Mouse (Mus musculus): Measurements from ENCODE around the gene Sorcs2. TPM values are rescaled to one million over a fixed set of nuclear protein-coding genes. Genes with fewer than 3 reads are reported as not detected.

Gene Sorcs2
- polyA plus RNA-seq, 1 experiment from 2014 or later: 11.1 TPM

DNA sequence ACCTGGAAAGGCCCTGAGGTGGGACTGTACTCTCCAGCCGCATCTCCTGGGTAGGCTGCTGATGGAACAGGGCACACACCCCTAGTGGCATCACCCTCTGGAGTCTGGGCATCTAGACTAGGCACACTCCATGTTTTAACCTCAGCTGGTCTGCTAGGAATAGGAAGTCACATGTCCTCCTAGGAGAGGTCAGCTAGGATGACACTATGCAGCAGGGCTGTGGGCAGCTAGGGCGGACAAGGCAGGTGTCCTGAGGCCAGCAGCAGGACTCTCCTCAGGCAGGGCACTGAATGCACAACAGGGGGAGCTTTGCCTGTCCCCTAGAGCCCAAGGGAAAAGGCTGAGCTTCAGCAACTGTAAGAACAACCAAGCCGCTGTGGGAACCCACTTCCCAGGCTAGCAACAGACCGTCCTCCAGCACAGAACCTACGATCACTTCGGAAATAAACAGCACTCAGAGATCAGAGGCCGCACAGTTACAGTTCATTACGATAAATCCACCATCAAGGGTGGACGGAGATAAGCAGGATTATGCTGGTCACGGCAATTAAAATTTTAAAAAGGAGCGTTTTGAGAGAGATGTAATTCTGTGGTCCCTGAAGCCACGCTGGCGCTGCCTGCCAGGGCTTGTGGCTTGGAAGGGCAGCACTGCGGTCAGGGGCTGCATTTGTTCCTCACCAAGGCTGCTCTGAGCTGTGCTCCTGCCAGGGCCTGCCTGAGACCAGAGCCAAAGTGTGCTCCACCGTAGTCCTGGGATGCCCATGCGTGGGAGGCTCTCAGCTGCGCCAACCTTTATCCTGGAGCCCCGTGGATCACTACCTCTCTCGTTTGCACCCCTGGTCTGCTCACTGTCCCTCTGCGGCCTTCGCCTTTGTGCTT is 232.3 kb downstream of the Sorcs2 start:
- Histone ChIP-seq H3K4me1 (ENCODE audit: control insufficient read depth, insufficient read depth, low read length) (peaks cover 15% of the 10 kb centered on the region), H3K27ac (ENCODE audit: low read depth, low read length) (no peak overlapping the region), H3K4me2 (ENCODE audit: low read depth, low read length) (no peak overlapping the region), H3K36me3 (ENCODE audit: control insufficient read depth, insufficient read depth, low read length) (no peaks in the 10 kb centered on the region), H3K27me3 (ENCODE audit: control insufficient read depth, insufficient read depth, low read length) (no peaks in the 10 kb centered on the region), H3K9ac (replicated peaks; ENCODE audit: low read depth, low read length) (no peak overlapping the region), H3K9me3 (ENCODE audit: control insufficient read depth, low read length) (no peaks in the 10 kb centered on the region), H3K4me3 (ENCODE audit: low read depth, low read length) (no peak overlapping the region)
- WGBS: 75% methylated on average over 21 of the region's 21 CpGs
- ATAC-seq (ENCODE audit: low read depth): 0 out of 2 replicates have a peak, but pooled peaks have one; percentile 1

DNA sequence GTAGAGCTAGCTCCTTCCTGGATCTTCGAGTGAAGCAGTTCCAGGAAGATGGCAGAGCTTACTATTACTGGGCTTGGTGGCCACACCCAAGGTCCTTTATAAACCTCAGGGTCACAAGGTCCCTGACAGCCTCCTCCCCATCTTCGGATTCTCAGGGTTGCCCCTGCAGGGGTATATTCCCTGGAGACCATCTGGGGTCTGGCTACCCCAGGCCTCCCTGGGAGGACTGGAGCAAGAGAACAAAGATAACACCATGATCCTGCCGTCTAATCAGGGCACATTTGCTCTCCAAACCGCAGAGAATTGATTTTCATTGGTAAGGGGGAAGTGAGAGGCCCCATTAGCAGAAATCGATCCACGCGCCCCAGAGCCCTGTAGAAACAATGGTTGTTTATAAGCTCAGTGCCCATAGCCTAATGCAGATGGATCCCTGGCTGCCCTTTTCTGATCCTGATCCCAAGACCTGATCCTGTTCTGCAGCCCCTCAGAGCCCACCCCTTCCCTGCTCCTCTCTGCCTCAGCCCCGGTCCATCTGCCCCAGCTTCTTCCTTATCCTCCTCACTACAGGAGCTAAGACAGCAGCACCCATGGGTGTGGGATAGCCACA is 243.0 kb downstream of the Sorcs2 start:
- H3K4me1 ChIP-seq (ENCODE audit: control insufficient read depth, insufficient read depth, low read length): no peaks in the 10 kb centered on the region
- no peak overlapping the region for H3K9ac ChIP-seq (replicated peaks; ENCODE audit: low read depth, low read length)
- H3K36me3 ChIP-seq (ENCODE audit: control insufficient read depth, insufficient read depth, low read length): no peaks in the 10 kb centered on the region
- H3K27me3 ChIP-seq (ENCODE audit: control insufficient read depth, insufficient read depth, low read length): no peaks in the 10 kb centered on the region
- 29% methylated on average over 8 of the region's 8 CpGs for WGBS
- H3K27ac ChIP-seq (ENCODE audit: low read depth, low read length): no peak overlapping the region
- H3K4me3 ChIP-seq (ENCODE audit: low read depth, low read length): no peak overlapping the region
- no peak for ATAC-seq (ENCODE audit: low read depth)
- H3K4me2 ChIP-seq (ENCODE audit: low read depth, low read length): no peak overlapping the region
- H3K9me3 ChIP-seq (ENCODE audit: control insufficient read depth, low read length): no peaks in the 10 kb centered on the region

DNA sequence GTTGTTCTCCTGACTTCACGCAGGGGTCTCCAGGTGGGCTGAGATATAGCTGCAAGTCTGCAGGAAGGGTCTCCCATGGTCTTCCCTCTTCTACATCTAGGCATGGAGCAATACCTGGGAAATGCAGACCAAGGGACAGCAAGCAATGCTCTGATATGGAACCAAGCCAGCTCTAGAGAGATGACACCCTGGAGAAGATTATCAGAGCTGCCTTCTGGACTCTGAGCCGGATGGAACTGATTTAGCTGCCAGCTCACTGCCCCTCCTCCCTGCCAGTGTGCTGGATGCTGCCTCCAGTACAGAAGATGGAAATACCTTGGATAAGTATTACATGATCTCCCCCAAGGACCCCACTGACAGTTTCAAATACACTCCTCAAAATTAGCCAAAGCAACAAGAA is 244.7 kb downstream of the Sorcs2 start:
- H3K4me2 ChIP-seq (ENCODE audit: low read depth, low read length): no peak overlapping the region
- H3K27me3 ChIP-seq (ENCODE audit: control insufficient read depth, insufficient read depth, low read length): no peaks in the 10 kb centered on the region
- no peak overlapping the region for H3K27ac ChIP-seq (ENCODE audit: low read depth, low read length)
- H3K9me3 ChIP-seq (ENCODE audit: control insufficient read depth, low read length): no peaks in the 10 kb centered on the region
- H3K9ac ChIP-seq (replicated peaks; ENCODE audit: low read depth, low read length): no peak overlapping the region
- H3K4me1 ChIP-seq (ENCODE audit: control insufficient read depth, insufficient read depth, low read length): no peaks in the 10 kb centered on the region
- no peak for ATAC-seq (ENCODE audit: low read depth)
- H3K36me3 ChIP-seq (ENCODE audit: control insufficient read depth, insufficient read depth, low read length): no peaks in the 10 kb centered on the region
- 78% methylated on average over 2 of the region's 2 CpGs for WGBS
- H3K4me3 ChIP-seq (ENCODE audit: low read depth, low read length): no peak overlapping the region

DNA sequence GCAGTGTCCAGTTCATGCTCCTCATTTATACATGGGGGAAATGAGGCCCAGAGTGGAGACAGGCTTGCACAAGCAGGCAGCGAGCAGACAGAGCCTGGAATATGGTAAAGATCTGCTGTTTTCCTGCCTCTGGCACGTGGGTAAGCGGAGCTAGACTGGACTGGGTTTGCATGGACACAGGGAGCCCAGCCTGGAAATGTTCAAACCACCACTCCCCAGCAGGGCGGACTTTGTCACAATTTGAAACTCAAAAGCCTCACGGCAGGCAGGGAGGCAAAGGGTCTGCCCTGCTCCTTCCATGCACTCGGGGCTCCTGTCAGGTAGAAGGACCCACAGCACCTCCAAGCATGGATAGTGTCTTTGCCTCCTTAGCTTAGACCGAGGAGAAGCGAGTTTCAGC is 246.9 kb downstream of the Sorcs2 start:
- 73% methylated on average over 8 of the region's 8 CpGs for WGBS
- H3K4me2 ChIP-seq (ENCODE audit: low read depth, low read length): no peak overlapping the region
- no peak for ATAC-seq (ENCODE audit: low read depth)
- H3K36me3 ChIP-seq (ENCODE audit: control insufficient read depth, insufficient read depth, low read length): no peaks in the 10 kb centered on the region
- no peaks in the 10 kb centered on the region for H3K9me3 ChIP-seq (ENCODE audit: control insufficient read depth, low read length)
- no peak overlapping the region for H3K27ac ChIP-seq (ENCODE audit: low read depth, low read length)
- H3K9ac ChIP-seq (replicated peaks; ENCODE audit: low read depth, low read length): no peak overlapping the region
- no peak overlapping the region for H3K4me3 ChIP-seq (ENCODE audit: low read depth, low read length)
- H3K27me3 ChIP-seq (ENCODE audit: control insufficient read depth, insufficient read depth, low read length): no peaks in the 10 kb centered on the region
- no peaks in the 10 kb centered on the region for H3K4me1 ChIP-seq (ENCODE audit: control insufficient read depth, insufficient read depth, low read length)

DNA sequence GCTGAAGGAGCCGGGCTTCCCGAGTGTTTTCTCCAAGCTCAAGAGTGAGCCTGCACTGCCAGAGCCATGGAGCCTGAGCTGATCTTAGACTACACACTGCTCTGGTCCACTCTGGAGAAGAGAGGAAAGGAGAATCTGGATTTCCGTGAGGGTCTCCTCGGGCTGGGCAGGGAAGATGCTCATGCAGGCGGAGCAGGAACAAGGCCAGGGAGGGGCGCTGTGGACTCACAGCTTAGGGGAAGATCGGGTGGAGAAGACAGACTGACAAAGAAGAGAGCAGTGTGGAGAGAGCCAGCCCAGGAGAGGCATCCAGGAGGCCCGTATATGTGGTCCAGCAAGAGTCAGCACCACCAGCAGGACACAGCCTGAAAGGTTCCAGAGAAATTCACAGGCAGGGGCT is 248.8 kb downstream of the Sorcs2 start:
- H3K9me3 ChIP-seq (ENCODE audit: control insufficient read depth, low read length): no peaks in the 10 kb centered on the region
- no peaks in the 10 kb centered on the region for H3K4me1 ChIP-seq (ENCODE audit: control insufficient read depth, insufficient read depth, low read length)
- no peak overlapping the region for H3K4me2 ChIP-seq (ENCODE audit: low read depth, low read length)
- H3K4me3 ChIP-seq (ENCODE audit: low read depth, low read length): no peak overlapping the region
- H3K9ac ChIP-seq (replicated peaks; ENCODE audit: low read depth, low read length): no peak overlapping the region
- no peaks in the 10 kb centered on the region for H3K27me3 ChIP-seq (ENCODE audit: control insufficient read depth, insufficient read depth, low read length)
- ATAC-seq (ENCODE audit: low read depth): no peak
- H3K27ac ChIP-seq (ENCODE audit: low read depth, low read length): no peak overlapping the region
- H3K36me3 ChIP-seq (ENCODE audit: control insufficient read depth, insufficient read depth, low read length): no peaks in the 10 kb centered on the region
- WGBS: 64% methylated on average over 8 of the region's 8 CpGs

DNA sequence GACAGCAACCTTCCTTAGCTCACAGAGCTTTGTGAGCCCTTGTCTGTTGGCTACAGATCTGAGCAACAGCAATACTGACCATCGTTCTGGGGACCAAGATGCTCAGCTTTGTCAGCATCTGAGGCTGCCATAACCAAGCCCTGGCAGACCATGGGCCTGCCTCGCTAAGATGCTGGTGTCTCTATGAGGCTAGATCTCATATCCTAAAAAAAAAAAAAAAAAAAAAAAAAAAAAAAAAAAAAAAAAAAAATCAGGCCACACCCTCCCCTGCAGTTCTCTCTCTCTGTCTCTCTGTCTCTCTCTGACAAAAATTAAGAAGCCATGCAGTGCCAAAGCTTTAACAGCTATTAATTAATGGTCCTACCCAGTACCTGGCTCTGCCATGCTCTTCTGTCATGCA is 251.3 kb downstream of the Sorcs2 start:
- H3K27me3 ChIP-seq (ENCODE audit: control insufficient read depth, insufficient read depth, low read length): no peaks in the 10 kb centered on the region
- no peak overlapping the region for H3K27ac ChIP-seq (ENCODE audit: low read depth, low read length)
- 70% methylated on average over 2 of the region's 2 CpGs for WGBS
- no peak overlapping the region for H3K4me3 ChIP-seq (ENCODE audit: low read depth, low read length)
- no peak overlapping the region for H3K9ac ChIP-seq (replicated peaks; ENCODE audit: low read depth, low read length)
- no peaks in the 10 kb centered on the region for H3K4me1 ChIP-seq (ENCODE audit: control insufficient read depth, insufficient read depth, low read length)
- H3K36me3 ChIP-seq (ENCODE audit: control insufficient read depth, insufficient read depth, low read length): no peaks in the 10 kb centered on the region
- no peaks in the 10 kb centered on the region for H3K9me3 ChIP-seq (ENCODE audit: control insufficient read depth, low read length)
- H3K4me2 ChIP-seq (ENCODE audit: low read depth, low read length): no peak overlapping the region
- ATAC-seq (ENCODE audit: low read depth): no peak

DNA sequence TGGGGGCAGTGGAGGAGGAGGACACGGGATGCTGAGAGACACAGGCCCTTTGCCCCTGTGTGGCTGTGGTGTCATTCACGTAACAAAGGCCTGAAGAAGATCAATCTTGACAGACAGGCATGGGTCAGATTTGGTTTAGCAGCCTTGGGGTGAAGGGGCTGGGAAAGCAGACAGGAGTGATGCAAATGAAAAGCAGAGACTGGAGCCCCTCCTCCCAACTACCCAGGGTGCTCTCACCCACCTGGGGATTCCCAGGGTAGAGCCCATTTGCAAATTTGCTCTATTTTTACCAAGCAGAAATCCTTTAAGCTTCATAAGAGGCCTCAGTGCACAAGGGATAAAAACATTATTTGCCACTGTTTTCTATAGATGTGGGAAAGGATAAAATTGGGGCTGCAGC is 253.4 kb downstream of the Sorcs2 start:
- H3K27me3 ChIP-seq (ENCODE audit: control insufficient read depth, insufficient read depth, low read length): no peaks in the 10 kb centered on the region
- H3K27ac ChIP-seq (ENCODE audit: low read depth, low read length): no peak overlapping the region
- no peak overlapping the region for H3K4me2 ChIP-seq (ENCODE audit: low read depth, low read length)
- H3K4me1 ChIP-seq (ENCODE audit: control insufficient read depth, insufficient read depth, low read length): no peaks in the 10 kb centered on the region
- no peak overlapping the region for H3K4me3 ChIP-seq (ENCODE audit: low read depth, low read length)
- 32% methylated on average over 2 of the region's 2 CpGs for WGBS
- H3K9me3 ChIP-seq (ENCODE audit: control insufficient read depth, low read length): no peaks in the 10 kb centered on the region
- H3K36me3 ChIP-seq (ENCODE audit: control insufficient read depth, insufficient read depth, low read length): no peaks in the 10 kb centered on the region
- H3K9ac ChIP-seq (replicated peaks; ENCODE audit: low read depth, low read length): no peak overlapping the region
- no peak for ATAC-seq (ENCODE audit: low read depth)

DNA sequence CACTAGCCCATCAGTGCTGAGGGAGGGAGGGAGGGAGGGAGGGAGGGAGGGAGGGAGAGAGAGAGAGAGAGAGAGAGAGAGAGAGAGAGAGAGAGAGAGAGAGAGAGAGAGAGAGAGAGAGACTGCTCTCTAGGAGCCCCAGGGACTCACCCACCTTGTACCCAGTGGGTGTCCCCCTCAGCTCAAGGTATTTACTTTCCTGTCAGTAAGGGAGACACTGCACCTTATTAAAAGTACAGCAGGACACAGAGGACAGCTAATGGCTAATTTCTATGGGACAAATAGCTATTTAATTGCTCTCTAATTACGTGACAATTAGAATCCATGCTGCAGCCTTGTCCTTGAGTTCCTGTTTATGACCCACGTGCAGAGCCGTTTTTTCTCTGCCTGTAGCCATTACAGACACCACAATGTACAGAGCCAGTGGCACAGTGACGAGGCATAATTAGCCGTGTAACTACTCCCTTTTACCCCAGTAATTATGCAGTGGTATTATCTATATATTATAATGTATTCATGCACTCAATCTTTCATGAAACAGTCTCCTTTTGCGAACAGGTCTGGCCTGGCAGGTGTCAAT is 256.2 kb downstream of the Sorcs2 start:
- WGBS: 28% methylated on average over 6 of the region's 6 CpGs
- no peak overlapping the region for H3K4me3 ChIP-seq (ENCODE audit: low read depth, low read length)
- no peak overlapping the region for H3K4me2 ChIP-seq (ENCODE audit: low read depth, low read length)
- no peaks in the 10 kb centered on the region for H3K36me3 ChIP-seq (ENCODE audit: control insufficient read depth, insufficient read depth, low read length)
- H3K27me3 ChIP-seq (ENCODE audit: control insufficient read depth, insufficient read depth, low read length): no peaks in the 10 kb centered on the region
- H3K9ac ChIP-seq (replicated peaks; ENCODE audit: low read depth, low read length): no peak overlapping the region
- H3K4me1 ChIP-seq (ENCODE audit: control insufficient read depth, insufficient read depth, low read length): no peaks in the 10 kb centered on the region
- H3K9me3 ChIP-seq (ENCODE audit: control insufficient read depth, low read length): no peaks in the 10 kb centered on the region
- peak; percentile 73; the same call in 1 of the 2 replicates for ATAC-seq (ENCODE audit: low read depth)
- no peak overlapping the region for H3K27ac ChIP-seq (ENCODE audit: low read depth, low read length)

DNA sequence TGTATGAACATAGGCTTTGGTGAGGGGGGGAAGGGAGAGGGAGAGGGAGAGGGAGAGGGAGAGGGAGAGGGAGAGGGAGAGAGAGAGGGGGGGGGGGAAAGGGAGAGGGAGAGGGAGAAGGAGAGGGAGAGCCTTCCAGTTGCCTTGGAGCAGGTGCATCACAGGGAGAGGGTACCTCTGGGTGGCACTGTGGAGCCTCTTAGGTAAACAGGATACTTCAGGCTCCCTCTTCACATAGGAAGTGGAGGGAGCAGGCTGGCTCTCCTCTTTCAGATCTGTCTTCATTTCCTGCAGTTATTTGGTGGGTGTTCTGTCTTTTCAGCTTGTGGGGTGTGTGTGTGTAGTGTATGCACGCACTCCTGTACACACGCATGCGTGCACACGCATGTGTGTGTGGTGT is 256.8 kb downstream of the Sorcs2 start:
- H3K4me1 ChIP-seq (ENCODE audit: control insufficient read depth, insufficient read depth, low read length): no peaks in the 10 kb centered on the region
- H3K4me3 ChIP-seq (ENCODE audit: low read depth, low read length): no peak overlapping the region
- ATAC-seq (ENCODE audit: low read depth): no peak; the same call in 1 of the 2 replicates
- H3K4me2 ChIP-seq (ENCODE audit: low read depth, low read length): no peak overlapping the region
- no peak overlapping the region for H3K27ac ChIP-seq (ENCODE audit: low read depth, low read length)
- no peaks in the 10 kb centered on the region for H3K36me3 ChIP-seq (ENCODE audit: control insufficient read depth, insufficient read depth, low read length)
- H3K27me3 ChIP-seq (ENCODE audit: control insufficient read depth, insufficient read depth, low read length): no peaks in the 10 kb centered on the region
- no peak overlapping the region for H3K9ac ChIP-seq (replicated peaks; ENCODE audit: low read depth, low read length)
- WGBS: 86% methylated on average over 4 of the region's 4 CpGs
- no peaks in the 10 kb centered on the region for H3K9me3 ChIP-seq (ENCODE audit: control insufficient read depth, low read length)
